Mouse (Mus musculus): ENCODE results near the gene Ttc39d.
"Not testable (repeated sequence)": the region's sequence is repeated elsewhere in the genome, so short reads cannot be mapped to it uniquely, and the experiment has no call there.

- not testable (repeated sequence) for TF ChIP-seq CTCF (IDR thresholded peaks at IDR 0.05; ENCODE audit: borderline replicate concordance, insufficient read depth, low read length); POLR2A (IDR thresholded peaks at IDR 0.05; ENCODE audit: low read depth, low read length)
Observed at GRCm38 (mm10) chr17:80213998-80214397, 6.7 kb downstream of the Ttc39d start.

All from embryonic fibroblast, embryonic 13.5 days (primary cell).